Mouse (Mus musculus) mature B cell (primary cell): ENCODE measurements around the gene Astn1.

ENCODE experiments used
- in situ Hi-C: fragments of 300-500 bp; cut with MboI; formaldehyde crosslinking; loops from 2 replicates; pipeline ENCODE4 v1.14.3; 2019

Astn1 gene

GRCm38 (mm10) chr1:158414198-158414597 is 52.1 kb downstream of the Astn1 start:
- in situ Hi-C loops = no loop called here

- in situ Hi-C loops = no loop called here
Measured at GRCm38 (mm10) chr1:158421451-158421850, 59.4 kb downstream of the Astn1 start.

GRCm38 (mm10) chr1:158422739-158423138 is 60.7 kb downstream of the Astn1 start:
- in situ Hi-C loops = no loop called here

DNA sequence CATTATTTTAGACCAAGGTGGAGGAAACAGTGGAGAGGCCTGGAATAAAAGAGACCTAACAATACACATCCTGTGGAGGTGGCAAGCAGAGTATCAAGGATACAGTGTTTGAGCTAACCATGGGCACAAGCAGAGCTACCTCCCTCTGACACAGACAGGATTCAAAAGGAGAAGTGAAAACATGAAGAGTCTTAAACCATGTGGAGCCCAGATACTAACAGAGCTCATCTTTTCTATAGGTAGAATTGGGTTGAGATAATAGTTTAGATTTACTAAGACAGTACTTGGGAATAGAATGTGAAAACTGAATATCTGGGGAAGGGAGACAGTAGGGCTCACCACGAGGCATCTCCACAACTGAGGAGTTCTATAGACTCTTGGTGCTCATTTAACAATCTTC is 84.0 kb downstream of the Astn1 start:
- in situ Hi-C loops = no loop called here

GRCm38 (mm10) chr1:158447956-158448355 is 85.9 kb downstream of the Astn1 start:
- in situ Hi-C loops = no loop called here

- in situ Hi-C loops = no loop called here
Measured at GRCm38 (mm10) chr1:158452675-158453074, 90.6 kb downstream of the Astn1 start.

- in situ Hi-C loops = no loop called here
Measured at GRCm38 (mm10) chr1:158453587-158453986, 91.5 kb downstream of the Astn1 start.

- in situ Hi-C loops = no loop called here
Measured at GRCm38 (mm10) chr1:158463975-158464374, 101.9 kb downstream of the Astn1 start.

GRCm38 (mm10) chr1:158465286-158465685 is 103.2 kb downstream of the Astn1 start:
- in situ Hi-C loops = no loop called here

- in situ Hi-C loops = no loop called here
Measured at GRCm38 (mm10) chr1:158477841-158478240, 115.8 kb downstream of the Astn1 start.

DNA sequence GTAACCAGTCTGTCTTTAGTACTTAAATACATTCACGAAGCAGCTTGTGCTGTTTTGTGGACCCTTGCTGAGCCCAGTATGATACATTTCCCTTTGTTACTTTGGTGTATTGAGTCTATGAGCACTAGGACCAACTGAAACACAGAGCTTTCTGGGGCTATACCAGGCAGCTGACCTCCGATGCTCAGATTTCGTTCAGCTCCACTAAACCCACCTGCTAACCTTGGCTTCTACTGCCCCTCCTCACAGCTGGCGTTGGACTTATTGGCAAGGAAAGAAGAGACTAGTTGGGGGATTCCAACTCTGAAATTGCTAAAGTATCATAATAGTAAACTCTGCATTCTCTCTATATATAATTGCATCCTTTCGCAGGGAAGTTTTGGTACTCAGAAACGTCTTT is 118.2 kb downstream of the Astn1 start:
- in situ Hi-C loops = no loop called here

- in situ Hi-C loops = no loop called here
Measured at GRCm38 (mm10) chr1:158483733-158484132, 121.7 kb downstream of the Astn1 start.

DNA sequence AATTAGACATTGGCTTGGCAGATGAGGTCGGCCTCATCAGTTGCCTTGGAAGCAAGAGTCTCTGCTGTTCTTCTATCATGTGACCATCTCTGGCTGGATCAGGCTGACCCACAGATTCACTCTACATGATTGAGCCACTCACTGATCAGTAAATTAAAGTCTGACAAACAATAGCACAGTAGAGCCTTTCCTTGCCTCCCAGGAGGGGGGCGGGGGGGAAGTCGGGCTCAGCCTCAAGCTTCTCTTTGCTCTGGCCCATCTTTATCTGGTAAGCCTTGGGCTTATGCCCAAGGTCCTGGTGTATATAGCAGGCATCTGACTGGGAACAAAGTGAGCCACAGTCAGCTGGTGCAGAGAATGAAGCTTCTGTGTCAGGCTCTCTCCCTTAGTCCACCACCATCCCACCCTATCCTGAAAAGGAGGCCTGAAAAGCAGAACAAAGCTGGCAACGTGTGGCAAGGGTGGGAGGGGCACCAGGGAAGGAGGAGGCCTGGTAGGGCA is 127.5 kb downstream of the Astn1 start:
- in situ Hi-C loops = no loop called here

GRCm38 (mm10) chr1:158490175-158490574 is 128.1 kb downstream of the Astn1 start:
- in situ Hi-C loops = no loop called here

DNA sequence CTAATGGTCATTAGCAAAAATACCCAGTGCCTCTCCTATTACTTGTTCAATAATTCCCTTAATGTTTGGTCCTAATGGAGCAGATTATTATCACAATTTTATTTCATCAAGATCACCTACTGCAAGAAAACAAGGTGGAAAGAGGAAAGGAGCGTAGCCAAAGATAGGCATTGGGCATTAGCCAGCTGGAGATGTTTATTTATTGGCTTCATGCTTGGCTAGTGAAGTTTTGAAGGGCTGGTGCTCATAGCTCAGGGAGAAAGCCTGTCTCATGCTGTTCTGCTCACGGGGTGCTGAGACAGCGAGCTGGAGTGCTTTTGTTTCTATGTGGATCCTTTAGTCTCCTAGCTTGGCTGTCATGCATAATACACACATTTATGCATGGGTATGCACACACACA is 131.2 kb downstream of the Astn1 start:
- in situ Hi-C loops = no loop called here

DNA sequence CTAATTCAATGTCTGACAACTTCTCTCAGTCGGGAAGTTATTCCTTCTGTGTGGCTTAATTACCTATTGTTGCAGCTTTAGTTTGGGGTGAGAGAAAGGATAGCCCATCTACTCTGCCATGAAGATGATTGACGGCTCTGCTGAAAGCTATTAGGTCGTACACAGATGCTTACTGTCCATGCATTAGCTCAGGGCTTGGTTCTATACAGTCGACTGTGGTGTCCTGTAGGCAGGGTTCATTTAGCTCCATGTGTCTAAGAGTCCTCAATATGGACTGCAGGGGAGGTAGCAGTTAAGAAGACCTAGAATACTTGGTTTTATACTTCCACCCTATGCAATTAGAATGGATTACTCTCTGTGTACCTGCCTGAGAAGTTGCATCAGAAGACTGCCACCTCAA is 138.1 kb downstream of the Astn1 start:
- in situ Hi-C loops = no loop called here

GRCm38 (mm10) chr1:158501019-158501418 is 138.9 kb downstream of the Astn1 start:
- in situ Hi-C loops = no loop called here

- in situ Hi-C loops = no loop called here
Measured at GRCm38 (mm10) chr1:158507610-158508009, 145.5 kb downstream of the Astn1 start.

DNA sequence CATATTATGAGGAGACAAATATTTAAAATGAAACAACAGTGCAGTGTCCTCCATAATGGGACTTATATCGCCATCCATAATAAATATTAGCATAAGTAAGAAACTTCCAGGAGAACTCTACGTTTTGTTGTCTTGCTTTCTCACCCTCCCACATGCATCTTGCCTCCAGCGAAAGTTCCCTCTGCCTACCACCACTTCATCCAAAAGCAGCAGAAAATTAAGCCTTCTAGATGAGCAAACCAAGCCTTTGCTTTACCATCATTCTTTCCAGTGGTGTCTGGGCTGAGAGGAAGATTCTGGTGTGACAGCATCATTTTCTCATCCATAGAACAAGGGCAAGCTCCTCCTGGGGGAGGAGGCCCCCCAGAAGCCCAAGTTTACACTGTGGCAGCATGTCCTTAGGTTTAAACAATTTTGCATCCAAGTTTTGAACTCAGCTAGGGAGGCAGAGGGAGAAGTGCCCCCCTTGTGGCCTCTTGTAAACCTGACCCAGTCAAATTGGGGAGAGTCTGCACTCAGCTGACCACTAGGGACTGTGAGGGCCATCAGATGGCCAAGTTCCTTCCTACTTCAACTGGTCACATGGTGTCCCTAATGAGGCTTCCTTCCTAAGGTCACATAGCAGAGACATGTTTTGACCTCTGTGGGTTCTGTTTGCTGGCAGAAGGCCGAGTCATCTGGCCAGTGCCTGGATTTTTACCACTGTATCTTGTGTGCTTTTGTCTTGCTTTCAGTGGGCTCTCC is 147.2 kb downstream of the Astn1 start:
- in situ Hi-C loops = no loop called here

- in situ Hi-C loops = no loop called here
Measured at GRCm38 (mm10) chr1:158510478-158511207, 148.6 kb downstream of the Astn1 start.

GRCm38 (mm10) chr1:158512089-158512488 is 150.0 kb downstream of the Astn1 start:
- in situ Hi-C loops = no loop called here

DNA sequence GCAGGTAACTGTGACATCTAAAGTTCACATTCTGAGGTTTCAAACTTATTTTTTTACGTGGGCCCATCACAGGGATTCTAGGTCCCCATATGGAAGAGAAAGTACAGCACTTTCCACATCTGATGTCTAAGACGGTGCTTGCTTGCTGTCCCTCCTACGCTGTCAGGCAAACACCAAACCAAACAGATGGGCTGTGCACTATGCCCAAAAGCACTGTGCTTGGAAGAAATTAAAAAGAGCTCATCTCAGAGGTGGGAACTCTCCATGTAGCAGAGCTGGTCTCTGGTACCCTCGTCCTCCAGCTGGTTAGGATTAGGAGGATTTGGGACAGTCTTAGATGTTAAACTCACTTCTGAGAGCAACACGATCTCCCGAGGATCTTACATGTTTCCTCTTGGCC is 150.6 kb downstream of the Astn1 start:
- in situ Hi-C loops = no loop called here

- in situ Hi-C loops = no loop called here
Measured at GRCm38 (mm10) chr1:158513572-158513971, 151.5 kb downstream of the Astn1 start.
